Mouse (Mus musculus) limb, embryonic 14.5 days (tissue): ENCODE measurements around the gene Ch25h. TPM values are rescaled to one million over a fixed set of nuclear protein-coding genes. Genes with fewer than 3 reads are reported as not detected.

Experiments used
- ATAC-seq: fragments of 200-750 bp; cut with Nextera tagmentation; 2 replicates; pipeline ENCODE4 v1.8.0; 2017; ENCODE audit warnings: low read depth, moderate number of reproducible peaks, moderate TSS enrichment; ENCODE audit not compliant: low FRiP score
- DNase-seq: peaks from one replicate; pipeline ENCODE4 v3.0.0-alpha.2; 2015; ENCODE audit warnings: low spot score
- H3K27ac ChIP-seq: fragments of 300-500 bp; sonication (generic); replicated peaks from 2 replicates; pipeline ENCODE4 v1.5.1; 2014; ENCODE audit warnings: low read depth, mild to moderate bottlenecking, low read length, moderate library complexity, mixed read lengths
- H3K27me3 ChIP-seq: fragments of 300-500 bp; sonication (generic); 2 replicates; pipeline ENCODE4 v1.6.1; 2014; ENCODE audit warnings: low read length, mixed read lengths; ENCODE audit not compliant: control insufficient read depth, insufficient read depth
- H3K36me3 ChIP-seq: fragments of 300-500 bp; sonication (generic); 2 replicates; pipeline ENCODE4 v1.6.1; 2014; ENCODE audit warnings: mild to moderate bottlenecking, low read length, moderate library complexity, mixed read lengths; ENCODE audit not compliant: control insufficient read depth, insufficient read depth
- H3K4me1 ChIP-seq: fragments of 300-500 bp; sonication (generic); 2 replicates; pipeline ENCODE4 v1.6.1; 2014; ENCODE audit warnings: antibody characterized with exemption, low read length, mixed read lengths; ENCODE audit not compliant: control insufficient read depth, insufficient read depth
- H3K4me2 ChIP-seq: fragments of 300-500 bp; sonication (generic); replicated peaks from 2 replicates; pipeline ENCODE4 v1.6.1; 2014; ENCODE audit warnings: low read depth, mild to moderate bottlenecking, low read length, moderate library complexity; ENCODE audit not compliant: severe bottlenecking
- H3K4me3 ChIP-seq: fragments of 300-500 bp; sonication (generic); replicated peaks from 2 replicates; pipeline ENCODE4 v1.5.1; 2014; ENCODE audit warnings: low read length
- H3K9ac ChIP-seq: fragments of 300-500 bp; sonication (generic); 2 replicates; pipeline ENCODE4 v1.6.1; 2014; ENCODE audit warnings: mild to moderate bottlenecking, low read depth, low read length, moderate library complexity; ENCODE audit not compliant: severe bottlenecking
- H3K9me3 ChIP-seq: fragments of 300-500 bp; sonication (generic); 2 replicates; pipeline ENCODE4 v1.6.1; 2016; ENCODE audit warnings: low read length; ENCODE audit not compliant: control insufficient read depth
- POLR2A ChIP-seq: fragments of 200-500 bp; IDR thresholded peaks from 2 replicates; pipeline ENCODE4 v1.8.0; 2012; ENCODE audit warnings: inconsistent platforms, mild to moderate bottlenecking, moderate library complexity, borderline replicate concordance; ENCODE audit not compliant: insufficient read depth, insufficient read length; ENCODE audit errors: extremely low read depth
- WGBS: fragments of 180-500 bp; shearing (Covaris S2); extraction: QIAGEN DNeasy Blood & Tissue Kit; methylation state at CpG from one replicate; pipeline ENCODE4 v1.1.7; 2014; 5-methylcytosine and 5-hydroxymethylcytosine counted together
- polyA plus RNA-seq, 2 experiments: library from polyadenylated mRNA; depleted of rRNA in 1 of 2; stranded (reverse) in 1 of 2; unstranded in 1 of 2; fragments of >200 nt; fragmentation: Nextera tagmentation in 1 of 2; extraction: Ambion mirVana in 1 of 2; gene quantifications; 2 replicates each; pipeline versions ENCODE4 v1.2.1 to v1.2.3; 2012 to 2014

Gene Ch25h
- polyA plus RNA-seq, 2 experiments = 29.3 to 42.0 TPM

DNA sequence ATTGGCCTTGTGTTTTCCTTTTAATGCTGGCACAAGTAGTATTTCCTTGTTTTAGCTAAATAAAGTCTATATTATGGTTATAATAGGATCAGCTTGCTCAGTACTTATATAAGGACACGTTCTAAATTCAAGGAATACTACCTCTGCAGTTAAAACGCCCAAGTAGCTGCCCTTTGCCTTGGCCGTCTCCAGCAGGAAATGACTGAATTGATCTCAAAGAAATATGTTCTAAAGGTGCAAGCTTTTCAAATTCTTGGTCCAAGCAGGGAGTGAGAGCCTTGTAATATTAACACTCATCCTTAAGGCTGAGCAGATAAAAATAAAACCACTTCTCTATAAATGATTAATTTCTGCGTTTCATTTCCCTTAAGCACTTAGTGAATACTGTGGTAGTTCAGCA, 45.1 kb upstream of the Ch25h start:
- ATAC-seq = no peak
- DNase-seq = no peak
- 81% methylated on average over 4 of the region's 4 CpGs for WGBS

DNA sequence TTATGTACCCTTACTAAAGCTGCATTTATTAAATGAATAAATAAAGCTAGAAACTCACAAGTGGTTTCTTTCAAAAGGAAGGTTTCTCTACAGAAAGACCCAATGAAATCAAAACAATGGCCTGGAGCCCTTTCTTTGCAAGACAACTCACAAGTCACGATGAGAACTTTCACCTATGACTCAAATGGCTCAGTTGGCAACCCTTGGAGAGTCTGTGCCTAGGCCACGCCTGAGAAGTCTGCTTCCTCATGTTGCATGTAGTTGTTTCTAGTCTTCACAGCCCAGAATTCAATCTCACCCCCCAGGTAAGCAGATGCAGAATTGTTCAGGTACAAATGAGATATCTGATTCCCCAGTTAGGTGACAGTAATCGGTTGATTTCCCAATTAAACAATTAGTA, 44.7 kb upstream of the Ch25h start:
- Histone ChIP-seq H3K9me3 (no peaks in the 10 kb centered on the region), H3K9ac (no peak overlapping the region), H3K27ac (no peak overlapping the region), H3K4me1 (peaks cover under 1% of the 10 kb centered on the region; the same call in 1 of the 2 replicates), H3K4me2 (no peak overlapping the region), H3K4me3 (no peak overlapping the region), H3K36me3 (peaks cover 11% of the 10 kb centered on the region), H3K27me3 (no peaks in the 10 kb centered on the region)
- ATAC-seq = no peak
- no peak for TF ChIP-seq POLR2A
- no peak for DNase-seq
- WGBS = 86% methylated on average over 3 of the region's 3 CpGs

More for the DNA sequence above, 45.1 kb upstream of the Ch25h start:
- H3K9me3 ChIP-seq = no peaks in the 10 kb centered on the region
- no peak overlapping the region for H3K4me2 ChIP-seq
- H3K4me1 ChIP-seq = peaks cover 4% of the 10 kb centered on the region
- H3K36me3 ChIP-seq = peaks cover 11% of the 10 kb centered on the region
- H3K4me3 ChIP-seq = no peak overlapping the region
- H3K27me3 ChIP-seq = no peaks in the 10 kb centered on the region
- H3K9ac ChIP-seq = no peak overlapping the region
- H3K27ac ChIP-seq = no peak overlapping the region
- TF ChIP-seq POLR2A = no peak

DNA sequence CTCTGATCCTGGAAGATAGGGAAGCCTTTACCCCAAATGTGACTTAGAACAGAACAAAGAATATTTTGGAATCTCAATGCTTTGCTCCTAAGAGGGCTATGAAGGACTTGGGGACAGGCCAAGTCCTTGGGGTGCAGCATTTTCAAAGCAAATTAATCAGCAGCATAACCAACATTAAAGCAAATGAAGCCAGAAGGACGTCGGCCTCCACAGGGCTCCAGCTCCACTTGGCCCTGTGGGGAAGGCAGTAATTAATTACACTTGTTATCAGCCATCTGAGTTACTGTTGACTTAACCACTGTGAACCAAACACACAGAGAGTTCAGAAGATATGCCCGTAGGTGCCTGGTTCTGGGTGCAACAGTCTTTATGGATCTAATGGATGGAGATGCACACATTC, 43.8 kb upstream of the Ch25h start:
- H3K36me3 ChIP-seq = peaks cover 11% of the 10 kb centered on the region
- H3K27me3 ChIP-seq = no peaks in the 10 kb centered on the region
- no peaks in the 10 kb centered on the region for H3K4me1 ChIP-seq
- no peak overlapping the region for H3K4me3 ChIP-seq
- no peak overlapping the region for H3K4me2 ChIP-seq
- ATAC-seq (no peak), DNase-seq (no peak)
- H3K9ac ChIP-seq = no peak overlapping the region
- 75% methylated on average over 3 of the region's 3 CpGs for WGBS
- no peaks in the 10 kb centered on the region for H3K9me3 ChIP-seq
- H3K27ac ChIP-seq = no peak overlapping the region
- no peak for TF ChIP-seq POLR2A

DNA sequence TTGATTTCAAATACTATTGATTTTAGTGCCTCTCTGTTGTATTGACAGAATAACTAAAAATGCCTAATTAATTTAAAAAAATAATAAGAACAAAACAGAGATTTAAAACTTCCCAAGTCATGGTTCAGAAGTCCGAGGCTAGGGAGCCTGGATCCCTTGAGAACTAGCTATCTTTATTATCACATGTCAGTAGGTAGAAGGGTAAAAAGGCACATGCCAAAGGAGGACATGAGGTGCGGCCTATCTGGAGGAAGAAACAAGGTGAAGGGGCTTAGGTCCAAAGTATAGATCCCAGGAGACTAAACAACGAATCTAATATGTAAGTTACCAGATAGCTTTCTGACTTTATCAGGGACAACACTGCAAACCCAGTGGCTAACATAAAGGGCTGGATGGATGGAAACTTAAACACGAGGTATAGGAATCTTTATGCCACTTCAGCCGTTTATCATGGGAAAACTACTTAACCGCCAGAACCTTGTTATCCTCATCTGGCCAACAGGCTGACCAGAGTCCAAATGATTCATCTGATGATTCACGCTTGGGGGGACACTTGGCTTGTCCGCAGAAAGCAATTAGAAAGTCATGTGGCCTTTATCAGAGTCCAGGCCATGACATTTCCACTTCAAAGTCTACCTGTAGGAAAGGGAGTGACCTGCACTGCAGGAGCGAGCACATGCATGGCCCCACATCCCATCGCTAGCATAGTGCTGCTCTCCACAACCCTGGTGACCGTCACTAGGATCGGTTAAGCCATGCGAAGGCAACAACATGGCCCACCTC, 43.0 kb upstream of the Ch25h start:
- DNase-seq (no peak), ATAC-seq (no peak)
- H3K27me3 ChIP-seq = no peaks in the 10 kb centered on the region
- no peak for TF ChIP-seq POLR2A
- no peaks in the 10 kb centered on the region for H3K4me1 ChIP-seq
- no peak overlapping the region for H3K27ac ChIP-seq
- H3K9me3 ChIP-seq = no peaks in the 10 kb centered on the region
- 88% methylated on average over 13 of the region's 13 CpGs for WGBS
- no peak overlapping the region for H3K4me3 ChIP-seq
- H3K36me3 ChIP-seq = peaks cover 11% of the 10 kb centered on the region
- no peak overlapping the region for H3K9ac ChIP-seq
- H3K4me2 ChIP-seq = no peak overlapping the region

DNA sequence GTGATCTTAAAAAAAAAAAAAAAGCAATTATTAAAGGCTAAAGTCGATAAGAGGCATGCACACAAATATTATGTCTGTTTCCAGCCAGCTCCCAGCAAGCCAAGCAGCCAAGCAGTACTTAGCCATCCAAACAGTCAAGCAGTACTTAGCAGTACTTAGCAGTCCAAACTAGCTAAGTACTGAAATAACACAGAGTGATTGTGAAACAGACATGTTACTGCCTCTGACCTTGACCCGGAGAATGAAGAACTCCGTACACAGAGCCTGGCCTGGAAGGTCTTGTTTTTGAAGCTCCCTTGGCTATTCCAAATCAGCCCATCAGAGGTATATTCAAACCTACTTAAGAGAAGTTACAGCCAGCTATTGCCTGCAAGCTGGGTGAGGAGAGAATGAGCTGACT, 42.2 kb upstream of the Ch25h start:
- Histone ChIP-seq H3K4me3 (no peak overlapping the region), H3K36me3 (peaks cover 11% of the 10 kb centered on the region), H3K9ac (no peak overlapping the region), H3K27me3 (no peaks in the 10 kb centered on the region), H3K4me2 (no peak overlapping the region), H3K27ac (no peak overlapping the region), H3K4me1 (no peaks in the 10 kb centered on the region), H3K9me3 (no peaks in the 10 kb centered on the region)
- DNase-seq (no peak), ATAC-seq (no peak)
- TF ChIP-seq POLR2A = no peak
- 85% methylated on average over 3 of the region's 3 CpGs for WGBS
